9 mouse cellular contexts compared by ENCODE assay signal in genomic region chr5:106709388-106710084, GRCm38 (mm10). TPM values are rescaled to one million over a fixed set of nuclear protein-coding genes. Genes with fewer than 3 reads are reported as not detected.
DNase-seq lines count a peak whose midpoint lies in the region; ATAC-seq and TF ChIP-seq lines count a peak whose summit lies in the region.
"Had no signal": no experiment of that assay in that cellular context is flagged by ENCODE, and none has a peak within 500 bp of the region (broad histone marks: within the 10 kb centered on the region; RNA-seq: fewer than 3 reads in every experiment).

No protein-coding gene starts in this region.

- peak overlapping the region; percentile 22; the same call in 1 of the 2 replicates for H3K27ac ChIP-seq in heart, postnatal 0 days (ENCODE audit: low read depth)
- no peak overlapping the region for H3K27ac ChIP-seq in limb, embryonic 10.5 days
- H3K27ac ChIP-seq: kidney, postnatal 0 days had no signal

- peak overlapping the region; percentile 30 for H3K4me2 ChIP-seq in heart, postnatal 0 days (ENCODE audit: low read depth, low read length)

- no peaks in the 10 kb centered on the region for H3K9me3 ChIP-seq in E14TG2a.4 (ENCODE audit: low read length)
- no peaks in the 10 kb centered on the region for H3K9me3 ChIP-seq in heart, postnatal 0 days (replicated peaks; ENCODE audit: control insufficient read depth, low read length)
- no peaks in the 10 kb centered on the region for H3K9me3 ChIP-seq in limb, embryonic 10.5 days (replicated peaks)

- peak; percentile 76 for ATAC-seq in heart, postnatal 0 days (ENCODE audit: insufficient read depth, low read depth)

- H3K4me1 ChIP-seq in E14TG2a.4 (replicated peaks; ENCODE audit: low read depth, low read length), result peaks cover 29% of the 10 kb centered on the region
- peaks cover 29% of the 10 kb centered on the region for H3K4me1 ChIP-seq in heart, postnatal 0 days (ENCODE audit: control insufficient read depth, insufficient read depth)
- peaks cover 23% of the 10 kb centered on the region for H3K4me1 ChIP-seq in limb, embryonic 10.5 days

- peak; percentile 78 for DNase-seq in A20 (ENCODE audit: low read depth, low spot score)
- no peak for DNase-seq in heart, postnatal 0 days (ENCODE audit: low spot score)
- peak; percentile 47 for DNase-seq in lung, postnatal 25 days (ENCODE audit: low spot score)
- DNase-seq in limb, embryonic 10.5 days (ENCODE audit: low spot score), result no peak
- DNase-seq in kidney, adult 9 months, result no peak
- no peak for DNase-seq in adrenal gland, postnatal 25 days
- no peak for DNase-seq in layer of hippocampus, postnatal 25 days (ENCODE audit: extremely low spot score in 1 of 2, low spot score in 1 of 2)

- peak overlapping the region; percentile 23 for H3K4me3 ChIP-seq in E14TG2a.4 (replicated peaks; ENCODE audit: low read length)
- no peak overlapping the region for H3K4me3 ChIP-seq in heart, postnatal 0 days (ENCODE audit: low read depth, low read length)
- no peak overlapping the region for H3K4me3 ChIP-seq in limb, embryonic 10.5 days

- H3K9ac ChIP-seq in heart, postnatal 0 days (replicated peaks; ENCODE audit: low read depth, low read length), result no peak overlapping the region

- H3K36me3 ChIP-seq in E14TG2a.4 (ENCODE audit: insufficient read depth, low read length), result no peaks in the 10 kb centered on the region
- no peaks in the 10 kb centered on the region for H3K36me3 ChIP-seq in heart, postnatal 0 days (replicated peaks; ENCODE audit: control insufficient read depth, insufficient read depth, low read length)
- H3K36me3 ChIP-seq in limb, embryonic 10.5 days, result no peaks in the 10 kb centered on the region

- 23% methylated on average over 11 of the region's 11 CpGs for WGBS in heart, postnatal 0 days
- whole genome bisulfite sequencing in limb, embryonic 10.5 days, result 38% methylated on average over 11 of the region's 11 CpGs

- H3K27me3 ChIP-seq in E14TG2a.4 (ENCODE audit: insufficient read depth, low read length), result peaks cover 15% of the 10 kb centered on the region
- no peaks in the 10 kb centered on the region for H3K27me3 ChIP-seq in heart, postnatal 0 days (ENCODE audit: control insufficient read depth, insufficient read depth, low read length)
- H3K27me3 ChIP-seq in limb, embryonic 10.5 days (ENCODE audit: low read depth, poor library complexity, severe bottlenecking), result no peaks in the 10 kb centered on the region

- TF ChIP-seq EP300 in heart, postnatal 0 days (IDR thresholded peaks at IDR 0.05; ENCODE audit: low read depth), result no peak

- TF ChIP-seq CTCF in E14TG2a.4 (conservative IDR thresholded peaks at IDR 0.05; ENCODE audit: low read length), result no peak
- no peak for TF ChIP-seq CTCF in heart, postnatal 0 days (IDR thresholded peaks at IDR 0.05; ENCODE audit: low read depth)

RNA-seq across cellular contexts. Expression of gene Zfp644, which starts 12.4 kb away (rescaled TPM):
- 78.1 and 91.2 TPM in 2 replicates for total RNA-seq in heart, postnatal 0 days (2014; rRNA removed; ENCODE audit: low replicate concordance)
- 41.6 and 45.7 TPM in 2 replicates for polyA plus RNA-seq in heart, postnatal 0 days (2015; fragmentation: Nextera tagmentation; extraction: Ambion mirVana)
- 52.6 and 62.5 TPM in 2 replicates for polyA plus RNA-seq in limb, embryonic 10.5 days (2016; fragmentation: Nextera tagmentation; extraction: Ambion mirVana)
- 70.9 and 71.8 TPM in 2 replicates for total RNA-seq in adrenal gland, postnatal 25 days (2021)
- 10 to 100 TPM; 95.4 to 98.2 TPM for total RNA-seq in layer of hippocampus, postnatal 25 days (2021)

Comparison
In these comparisons a context has a peak if more than half of its experiments do, and no peak if none do; other contexts are left out.
1. DNase-seq: peak in A20 (single experiment) and lung, postnatal 25 days (single experiment); none in heart, postnatal 0 days (single experiment), limb, embryonic 10.5 days (single experiment), kidney, adult 9 months (single experiment), adrenal gland, postnatal 25 days (single experiment) and layer of hippocampus, postnatal 25 days (0 of 2).